8 mouse cellular contexts compared by ENCODE assay signal in the genomic region with DNA sequence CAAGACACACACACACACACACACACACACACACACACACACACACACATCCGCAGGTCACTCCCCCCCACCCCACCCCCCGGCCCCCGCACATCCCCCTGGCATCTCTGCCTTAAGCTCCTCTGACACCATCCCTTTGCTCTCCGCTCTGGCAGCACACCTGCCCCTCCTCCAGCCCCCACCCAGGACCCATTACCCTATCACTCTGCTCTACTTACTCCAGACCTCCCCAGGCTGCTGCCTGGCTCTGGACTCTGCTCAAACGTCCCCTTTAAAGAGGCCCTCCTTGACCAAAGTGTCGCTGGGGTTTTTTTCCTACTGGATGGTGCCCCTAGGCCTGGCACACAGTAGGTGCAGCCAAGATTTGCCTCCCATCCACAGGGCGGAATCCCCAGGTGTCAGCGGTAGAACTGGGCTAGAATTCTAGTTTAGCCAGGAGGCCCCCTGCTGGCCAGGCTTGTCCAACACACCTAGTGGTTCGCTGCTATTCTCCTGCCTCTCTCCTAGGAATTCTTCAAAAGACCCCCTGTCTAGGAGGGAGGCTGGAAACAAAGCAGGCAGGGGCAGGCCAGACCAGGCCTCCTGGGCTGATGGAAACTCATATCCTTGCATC. TPM values are rescaled to one million over a fixed set of nuclear protein-coding genes. Genes with fewer than 3 reads are reported as not detected.
DNase-seq lines count a peak whose midpoint lies in the region; ATAC-seq and TF ChIP-seq lines count a peak whose summit lies in the region.

No protein-coding gene starts in this region.

- H3K27ac ChIP-seq in intestine, postnatal 0 days (ENCODE audit: low read depth, low read length) = no peak overlapping the region

- no peak for TF ChIP-seq POLR2A in lung, adult 2 months (IDR thresholded peaks at IDR 0.05; ENCODE audit: borderline replicate concordance, extremely low read depth, low read depth, low read length)

- no peak overlapping the region for H3K9ac ChIP-seq in intestine, postnatal 0 days (ENCODE audit: low read depth, low read length)

- no peaks in the 10 kb centered on the region for H3K27me3 ChIP-seq in intestine, postnatal 0 days (replicated peaks; ENCODE audit: control insufficient read depth, insufficient read depth, low read length)

- no peaks in the 10 kb centered on the region for H3K9me3 ChIP-seq in intestine, postnatal 0 days (ENCODE audit: control insufficient read depth)

- 4% methylated on average over 6 of the region's 9 CpGs for WGBS in intestine, postnatal 0 days
- 16% methylated on average over 9 of the region's 9 CpGs for WGBS in lung, adult 2 months

- ATAC-seq in intestine, postnatal 0 days = no peak; the same call in 1 of the 2 replicates
- no peak for ATAC-seq in erythroid progenitor cell, adult 5-6 weeks (replicated peaks; ENCODE audit: low FRiP score, poor library complexity, severe bottlenecking)

- no peaks in the 10 kb centered on the region for H3K4me1 ChIP-seq in intestine, postnatal 0 days (replicated peaks; ENCODE audit: control insufficient read depth, insufficient read depth, low read length)
- H3K4me1 ChIP-seq in lung, adult 2 months (ENCODE audit: control insufficient read depth, insufficient read depth, low read length) = peaks cover 29% of the 10 kb centered on the region

- no peak overlapping the region for H3K4me2 ChIP-seq in intestine, postnatal 0 days (replicated peaks; ENCODE audit: low read depth)

- no peak overlapping the region for H3K4me3 ChIP-seq in intestine, postnatal 0 days (ENCODE audit: low read depth, low read length)
- H3K4me3 ChIP-seq in lung, adult 2 months (replicated peaks; ENCODE audit: extremely low read depth, low read depth, low read length) = no peak overlapping the region

- DNase-seq in CD4-positive, CD25-positive, alpha-beta regulatory T cell, adult 2 months (ENCODE audit: low read depth, low spot score) = peak; percentile 77
- DNase-seq in Muller cell, postnatal 12 days (ENCODE audit: inconsistent ontology term) = peak; percentile 67
- peak; percentile 87 to 90 for DNase-seq in cerebellum, postnatal 10 days
- peak; percentile 76 for DNase-seq in gastrocnemius, adult 18-20 months (ENCODE audit: low spot score)
- peak; percentile 83 for DNase-seq in lung, adult 2 months
- DNase-seq in ovary, postnatal 14 days (ENCODE audit: low spot score) = peak; percentile 72

- peak; percentile 87 for TF ChIP-seq CTCF in intestine, postnatal 0 days (IDR thresholded peaks at IDR 0.05; ENCODE audit: low read depth)
- TF ChIP-seq CTCF in lung, adult 2 months (IDR thresholded peaks at IDR 0.05; ENCODE audit: insufficient read depth, low read length) = peak; percentile 79

- H3K36me3 ChIP-seq in intestine, postnatal 0 days (ENCODE audit: control insufficient read depth, insufficient read depth) = no peaks in the 10 kb centered on the region

RNA-seq across cellular contexts. Expression of a gene that starts 12.9 kb away (rescaled TPM):
- total RNA-seq in gastrocnemius, adult 18-20 months (2021) = 10 to 100 TPM; 20.0 to 23.7 TPM
- 8.2 and 9.6 TPM in 2 replicates for polyA plus RNA-seq in intestine, postnatal 0 days (2015; fragmentation: Nextera tagmentation; extraction: Ambion mirVana)
- 146 and 185 TPM in 2 replicates for polyA plus RNA-seq in lung, adult 2 months (2012; rRNA removed)
- total RNA-seq in erythroid progenitor cell, adult 5-6 weeks (2015; ENCODE audit: low replicate concordance) = 9.6 and 22.3 TPM in 2 replicates
- 2.0 and 2.3 TPM in 2 replicates for total RNA-seq in erythroid progenitor cell, adult 5-6 weeks (2017; ENCODE audit: low replicate concordance)
